Mouse (Mus musculus) MEL (cell line): ENCODE measurements around the gene Nyap1. TPM values are rescaled to one million over a fixed set of nuclear protein-coding genes. Genes with fewer than 3 reads are reported as not detected.
A peak's percentile ranks its signal among the peaks of the same experiment; 100 is the strongest.

Experiments
- DNase-seq: peaks from one replicate; pipeline ENCODE4 v3.0.0; 2011; ENCODE audit warnings: low read depth, low spot score
- H3K27ac ChIP-seq: 2 replicates; pipeline ENCODE4 v1.5.1; 2012; ENCODE audit warnings: low read depth, mild to moderate bottlenecking, control low read depth, low read length, moderate library complexity; ENCODE audit not compliant: control insufficient read depth
- H3K27me3 ChIP-seq, 2 experiments: fragments of 150-350 bp in 1 of 2; sonication (generic) in 1 of 2; 2 replicates each; pipeline ENCODE4 v1.6.1; 2012; ENCODE audit warnings: low read length in 2 of 2, mild to moderate bottlenecking in 2 of 2, improper control_type of control experiment in 1 of 2, moderate library complexity in 1 of 2; ENCODE audit not compliant: insufficient read depth in 2 of 2, control insufficient read depth in 1 of 2
- H3K36me3 ChIP-seq, 2 experiments: 2 replicates each; pipeline ENCODE4 v1.6.1; 2012 to 2014; ENCODE audit warnings: low read length in 2 of 2, improper control_type of control experiment in 1 of 2, inconsistent platforms in 1 of 2, mild to moderate bottlenecking in 1 of 2; ENCODE audit not compliant: insufficient read depth in 2 of 2, control insufficient read depth in 1 of 2
- H3K4me1 ChIP-seq, 2 experiments: fragments of 150-350 bp in 1 of 2; sonication (generic) in 1 of 2; 2 replicates each; pipeline ENCODE4 v1.6.1; 2012; ENCODE audit warnings: low read length in 2 of 2, improper control_type of control experiment in 1 of 2, mild to moderate bottlenecking in 1 of 2; ENCODE audit not compliant: insufficient read depth in 2 of 2, control insufficient read depth in 1 of 2
- H3K4me3 ChIP-seq, 2 experiments: fragments of 150-350 bp in 1 of 2; sonication (generic) in 1 of 2; 2 replicates each; pipeline ENCODE4 v1.5.1; 2012; ENCODE audit warnings: low read depth in 2 of 2, low read length in 2 of 2, mild to moderate bottlenecking in 2 of 2, moderate library complexity in 2 of 2, control low read depth in 1 of 2, improper control_type of control experiment in 1 of 2; ENCODE audit not compliant: control insufficient read depth in 1 of 2, insufficient read depth in 1 of 2
- H3K79me2 ChIP-seq: 2 replicates; pipeline ENCODE4 v1.6.1; 2012; ENCODE audit warnings: mild to moderate bottlenecking, low read length, moderate library complexity; ENCODE audit not compliant: control insufficient read depth, poor library complexity, insufficient read depth
- H3K9ac ChIP-seq: 2 replicates; pipeline ENCODE4 v1.6.1; 2012; ENCODE audit warnings: low read depth, mild to moderate bottlenecking, control low read depth, low read length, moderate library complexity; ENCODE audit not compliant: control insufficient read depth, poor library complexity, severe bottlenecking
- H3K9me3 ChIP-seq: fragments of 150-350 bp; sonication (generic); replicated peaks from 2 replicates; pipeline ENCODE4 v1.6.1; 2012; ENCODE audit warnings: mild to moderate bottlenecking, low read length, improper control_type of control experiment, moderate library complexity; ENCODE audit not compliant: insufficient read depth
- BHLHE40 ChIP-seq: IDR thresholded peaks from 2 replicates; pipeline ENCODE4 v1.6.1; 2012; ENCODE audit warnings: low read depth, mild to moderate bottlenecking, inconsistent platforms, low read length, improper control_type of control experiment, borderline replicate concordance
- CHD1 ChIP-seq: IDR thresholded peaks from 2 replicates; pipeline ENCODE4 v1.6.1; 2012; ENCODE audit warnings: low read depth, mild to moderate bottlenecking, inconsistent platforms, low read length, improper control_type of control experiment
- CHD2 ChIP-seq: IDR thresholded peaks from 2 replicates; pipeline ENCODE4 v1.6.1; 2011; ENCODE audit warnings: low read length, improper control_type of control experiment
- CTCF ChIP-seq, 3 experiments: IDR thresholded peaks in 2 of 3; conservative IDR thresholded peaks in 1 of 3; 2 replicates each; pipeline ENCODE4 v1.5.1; 2011 to 2012; ENCODE audit warnings: low read length in 3 of 3, low read depth in 2 of 3, mild to moderate bottlenecking in 2 of 3, improper control_type of control experiment in 1 of 3, inconsistent platforms in 1 of 3, mixed read lengths in 1 of 3, moderate library complexity in 1 of 3; ENCODE audit not compliant: control insufficient read depth in 1 of 3, insufficient read depth in 1 of 3, poor library complexity in 1 of 3, severe bottlenecking in 1 of 3
- GABPA ChIP-seq: IDR thresholded peaks from 2 replicates; pipeline ENCODE4 v1.6.1; 2012; ENCODE audit warnings: low read depth, mild to moderate bottlenecking, inconsistent platforms, low read length, improper control_type of control experiment, moderate library complexity
- GATA1 ChIP-seq: IDR thresholded peaks from 2 replicates; pipeline ENCODE4 v1.6.1; 2011; ENCODE audit warnings: low read depth, low read length, improper control_type of control experiment
- HCFC1 ChIP-seq: IDR thresholded peaks from 2 replicates; pipeline ENCODE4 v1.6.1; 2012; ENCODE audit warnings: low read depth, mild to moderate bottlenecking, inconsistent platforms, low read length, improper control_type of control experiment, moderate library complexity
- KAT2A ChIP-seq: conservative IDR thresholded peaks from 2 replicates; pipeline ENCODE4 v1.6.1; 2012; ENCODE audit warnings: low read depth, low read length, improper control_type of control experiment, inconsistent platforms
- MAZ ChIP-seq: IDR thresholded peaks from 2 replicates; pipeline ENCODE4 v1.6.1; 2012; ENCODE audit warnings: low read depth, mild to moderate bottlenecking, inconsistent platforms, low read length, improper control_type of control experiment
- MEF2A ChIP-seq: IDR thresholded peaks from 2 replicates; pipeline ENCODE4 v1.6.1; 2014; ENCODE audit warnings: low read depth, mild to moderate bottlenecking, inconsistent platforms, low read length, improper control_type of control experiment; ENCODE audit not compliant: poor library complexity, insufficient replicate concordance, severe bottlenecking; ENCODE audit errors: extremely low read depth
- MYB ChIP-seq: IDR thresholded peaks from 2 replicates; pipeline ENCODE4 v1.6.1; 2011; ENCODE audit warnings: mild to moderate bottlenecking, low read depth, low read length, improper control_type of control experiment
- MYC ChIP-seq: IDR thresholded peaks from 2 replicates; pipeline ENCODE4 v1.6.1; 2011; ENCODE audit warnings: low read depth, mild to moderate bottlenecking, low read length, improper control_type of control experiment, moderate library complexity
- NELFE ChIP-seq: IDR thresholded peaks from 2 replicates; pipeline ENCODE4 v1.6.1; 2011; ENCODE audit warnings: low read depth, low read length, improper control_type of control experiment
- NRF1 ChIP-seq: IDR thresholded peaks from 2 replicates; pipeline ENCODE4 v1.6.1; 2014; ENCODE audit warnings: low read depth, mild to moderate bottlenecking, inconsistent platforms, low read length, improper control_type of control experiment, moderate library complexity; ENCODE audit not compliant: poor library complexity, insufficient read depth, severe bottlenecking
- POLR2AphosphoS2 ChIP-seq: IDR thresholded peaks from 2 replicates; pipeline ENCODE4 v1.6.1; 2011; ENCODE audit warnings: low read length, improper control_type of control experiment
- POLR2AphosphoS5 ChIP-seq: IDR thresholded peaks from 2 replicates; pipeline ENCODE4 v1.6.1; 2012; ENCODE audit warnings: low read depth, borderline replicate concordance, mild to moderate bottlenecking, inconsistent platforms, low read length, moderate library complexity, mixed read lengths
- RCOR1 ChIP-seq: IDR thresholded peaks from 2 replicates; pipeline ENCODE4 v1.6.1; 2012; ENCODE audit warnings: low read depth, mild to moderate bottlenecking, inconsistent platforms, low read length, improper control_type of control experiment
- SIN3A ChIP-seq: IDR thresholded peaks from 2 replicates; pipeline ENCODE4 v1.6.1; 2012; ENCODE audit warnings: low read length, improper control_type of control experiment, inconsistent platforms
- SMC3 ChIP-seq: IDR thresholded peaks from 2 replicates; pipeline ENCODE4 v1.6.1; 2011; ENCODE audit warnings: low read depth, low read length, improper control_type of control experiment
- TAL1 ChIP-seq: IDR thresholded peaks from 2 replicates; pipeline ENCODE4 v1.6.1; 2012; ENCODE audit warnings: mild to moderate bottlenecking, inconsistent platforms, low read length, moderate library complexity, mixed read lengths
- TBP ChIP-seq: IDR thresholded peaks from 2 replicates; pipeline ENCODE4 v1.8.0; 2011; ENCODE audit warnings: low read depth, low read length, improper control_type of control experiment
- TCF12 ChIP-seq: IDR thresholded peaks from 2 replicates; pipeline ENCODE4 v1.6.1; 2014; ENCODE audit warnings: low read depth, mild to moderate bottlenecking, inconsistent platforms, low read length, improper control_type of control experiment, moderate library complexity
- USF1 ChIP-seq: IDR thresholded peaks from 2 replicates; pipeline ENCODE4 v1.6.1; 2014; ENCODE audit warnings: low read depth, mild to moderate bottlenecking, inconsistent platforms, low read length, improper control_type of control experiment, moderate library complexity
- USF2 ChIP-seq, 2 experiments: IDR thresholded peaks; 2 replicates each; pipeline ENCODE4 v1.6.1; 2011 to 2012; ENCODE audit warnings: improper control_type of control experiment in 2 of 2, low read length in 2 of 2, borderline replicate concordance in 1 of 2, inconsistent platforms in 1 of 2, low read depth in 1 of 2, mild to moderate bottlenecking in 1 of 2; ENCODE audit not compliant: insufficient read depth in 1 of 2
- ZC3H11A ChIP-seq: IDR thresholded peaks from 2 replicates; pipeline ENCODE4 v1.6.1; 2012; ENCODE audit warnings: low read depth, mild to moderate bottlenecking, inconsistent platforms, low read length, improper control_type of control experiment
- ZMIZ1 ChIP-seq: IDR thresholded peaks from 2 replicates; pipeline ENCODE4 v1.6.1; 2012; ENCODE audit warnings: low read depth, mild to moderate bottlenecking, inconsistent platforms, low read length, improper control_type of control experiment, moderate library complexity
- polyA plus RNA-seq, 2 experiments: library from polyadenylated mRNA; stranded (reverse) in 1 of 2; unstranded in 1 of 2; fragments of >175 nt in 1 of 2; fragments of >200 nt in 1 of 2; gene quantifications; 2 replicates each; pipeline versions ENCODE4 v1.2.1 to v1.2.4; 2012; ENCODE audit warnings: low replicate concordance in 2 of 2, low read depth in 1 of 2; ENCODE audit not compliant: insufficient read length in 2 of 2, insufficient read depth in 1 of 2, missing spikeins in 1 of 2
- total RNA-seq: library from RNA; depleted of rRNA; stranded (reverse); fragments of 300-350 nt; gene quantifications from 2 replicates; pipeline ENCODE4 v1.2.3, GENCODE M21; 2012

The Nyap1 gene
- total and polyA plus RNA-seq, 3 experiments, result 0.39 to 1.1 TPM; not detected in 1

DNA sequence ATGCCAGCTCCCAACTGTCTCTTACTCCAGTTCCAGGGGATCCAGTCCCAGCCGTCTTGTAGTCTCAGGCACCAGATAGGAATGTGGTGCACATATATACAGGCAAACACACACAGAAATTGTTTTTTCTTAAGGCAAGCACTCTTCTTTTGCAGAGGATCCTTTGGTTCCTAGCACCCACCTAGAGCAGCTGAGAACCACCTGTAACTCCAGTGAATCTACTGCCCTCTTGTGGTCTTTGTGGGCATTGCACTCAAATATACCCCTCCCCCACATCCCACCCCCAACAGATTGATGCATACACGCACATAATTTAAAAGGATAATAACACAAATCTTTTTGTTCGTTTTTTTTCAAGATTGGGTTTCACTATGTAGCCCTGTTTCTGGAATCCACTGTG is 24.9 kb upstream of the Nyap1 start (continued):
- TF ChIP-seq POLR2AphosphoS2, result no peak
- TF ChIP-seq SMC3, result peak; percentile 72
- TF ChIP-seq KAT2A, result no peak
- TF ChIP-seq CTCF (IDR thresholded peaks at IDR 0.05 in 2 of 3, conservative IDR thresholded peaks at IDR 0.05 in 1 of 3; ENCODE audit: control insufficient read depth in 1 of 3, insufficient read depth in 1 of 3, low read depth in 2 of 3, low read length in 3 of 3, poor library complexity in 1 of 3, severe bottlenecking in 1 of 3), result peak; percentile 76 to 85 (median 79)
- no peak for TF ChIP-seq GATA1

DNA sequence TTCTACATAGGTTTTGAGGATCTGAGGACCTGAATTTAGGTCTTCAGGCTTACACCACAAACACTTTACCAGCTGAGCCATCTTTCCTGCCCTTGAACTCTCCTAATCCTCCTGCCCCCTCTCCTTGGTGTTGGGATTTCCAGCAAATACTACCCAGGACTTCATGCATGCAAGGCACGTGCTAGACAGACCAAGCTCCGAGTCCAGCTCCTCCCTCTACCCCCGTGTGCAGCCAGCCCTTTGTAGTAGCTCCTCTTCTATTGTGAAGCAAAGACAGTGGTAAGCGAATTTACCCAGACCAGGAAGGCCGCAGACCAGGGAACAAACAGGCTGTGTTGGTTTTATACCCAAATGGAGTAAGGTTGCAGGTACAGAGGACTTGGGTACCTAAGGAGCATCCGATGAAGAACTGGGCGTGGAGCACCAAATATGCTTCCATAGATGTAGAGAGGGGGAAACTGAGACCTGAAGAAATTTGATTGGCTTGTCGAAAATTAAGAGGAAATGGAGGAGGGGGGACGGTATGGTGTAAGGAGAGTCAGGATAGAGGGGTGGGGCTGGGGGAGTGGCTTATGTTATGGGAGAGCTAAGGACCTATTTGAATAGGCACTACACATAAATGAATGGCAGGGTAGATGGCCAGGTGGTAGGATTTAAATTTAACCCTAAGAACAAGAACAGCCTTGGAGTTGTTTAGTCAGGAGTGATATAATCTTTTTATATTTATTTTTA is 23.4 kb upstream of the Nyap1 start:
- Histone ChIP-seq H3K9me3 (no peaks in the 10 kb centered on the region), H3K27ac (no peak overlapping the region)
- TF ChIP-seq USF2 (IDR thresholded peaks at IDR 0.05; ENCODE audit: borderline replicate concordance in 1 of 2, insufficient read depth in 1 of 2, low read depth in 1 of 2, low read length in 2 of 2), result no peak
- no peak for TF ChIP-seq SMC3
- TF ChIP-seq MYC, result no peak
- TF ChIP-seq SIN3A, result no peak
- TF ChIP-seq ZC3H11A, result no peak
- no peak for TF ChIP-seq HCFC1
- TF ChIP-seq CTCF (IDR thresholded peaks at IDR 0.05 in 2 of 3, conservative IDR thresholded peaks at IDR 0.05 in 1 of 3; ENCODE audit: control insufficient read depth in 1 of 3, insufficient read depth in 1 of 3, low read depth in 2 of 3, low read length in 3 of 3, poor library complexity in 1 of 3, severe bottlenecking in 1 of 3), result no peak
- TF ChIP-seq, all 39 proteins: peak for 0
- H3K27me3 ChIP-seq, result no peaks in the 10 kb centered on the region
- H3K36me3 ChIP-seq, result no peaks in the 10 kb centered on the region; a peak in 1 of 4 replicates
- no peak overlapping the region for H3K4me3 ChIP-seq
- DNase-seq, result no peak
- H3K4me1 ChIP-seq, result no peaks in the 10 kb centered on the region
- no peaks in the 10 kb centered on the region for H3K79me2 ChIP-seq
- H3K9ac ChIP-seq, result no peak overlapping the region

DNA sequence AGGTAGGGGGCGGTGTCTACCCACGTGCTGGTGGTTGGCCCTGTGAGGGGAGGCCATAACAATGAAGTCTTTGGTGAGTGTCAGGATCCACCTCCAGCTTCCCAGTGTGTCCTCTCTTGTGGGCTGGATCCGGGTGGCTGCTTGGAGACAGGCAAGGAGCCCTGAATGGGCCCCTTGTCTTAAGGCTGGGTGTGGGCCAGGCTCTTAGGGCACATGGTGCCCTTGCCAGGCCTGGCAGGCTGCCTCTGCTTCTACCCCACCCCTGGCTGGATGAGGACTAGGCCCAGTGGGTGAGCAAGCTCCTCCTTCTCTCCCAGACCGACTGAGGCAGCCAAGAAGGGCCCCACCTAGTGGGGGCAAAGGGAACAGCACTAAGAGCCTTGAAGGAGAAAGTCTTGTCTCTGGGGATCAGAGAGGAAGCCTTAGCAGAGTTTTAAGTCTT is 18.6 kb upstream of the Nyap1 start:
- Histone ChIP-seq H3K36me3 (no peaks in the 10 kb centered on the region; a peak in 2 of 4 replicates), H3K9ac (no peak overlapping the region), H3K4me3 (no peak overlapping the region), H3K4me1 (no peaks in the 10 kb centered on the region), H3K27me3 (no peaks in the 10 kb centered on the region), H3K79me2 (no peaks in the 10 kb centered on the region), H3K9me3 (no peaks in the 10 kb centered on the region), H3K27ac (no peak overlapping the region)
- DNase-seq, result peak; percentile 92
- TF ChIP-seq MAZ (peak; percentile 63; the same call in 1 of the 2 replicates), TAL1 (no peak), POLR2AphosphoS2 (peak; percentile 67; the same call in 1 of the 2 replicates), USF2 (IDR thresholded peaks at IDR 0.05; ENCODE audit: borderline replicate concordance in 1 of 2, insufficient read depth in 1 of 2, low read depth in 1 of 2, low read length in 2 of 2) (no peak), NELFE (no peak), BHLHE40 (0 out of 2 replicates have a peak, but pooled peaks have one; percentile 28), MYB (no peak), POLR2AphosphoS5 (no peak), SIN3A (peak; percentile 62), NRF1 (no peak), CHD1 (no peak), RCOR1 (0 out of 2 replicates have a peak, but pooled peaks have one; percentile 18), USF1 (peak; percentile 44; the same call in 1 of the 2 replicates), MEF2A (no peak), TBP (no peak), GABPA (no peak), TCF12 (peak; percentile 32; the same call in 1 of the 2 replicates), ZC3H11A (peak; percentile 58), KAT2A (no peak), CHD2 (no peak), ZMIZ1 (0 out of 2 replicates have a peak, but pooled peaks have one; percentile 10)
